Mouse (Mus musculus) left cerebral cortex, postnatal 4 days (tissue): ENCODE data around the gene Tbx15. TPM values are rescaled to one million over a fixed set of nuclear protein-coding genes. Genes with fewer than 3 reads are reported as not detected.

Experiments used
- DNase-seq: peaks from one replicate; pipeline ENCODE4 v3.0.0-alpha.2; 2022
- intact Hi-C: fragments of 180-260 bp; cut with DNase I; formaldehyde crosslinking; loops from one replicate; pipeline ENCODE4 v1.15.1; 2025
- total RNA-seq, 2 experiments: library from RNA; stranded (reverse); gene quantifications; 2 replicates each; pipeline ENCODE4 v1.2.3; 2021

The Tbx15 gene
- total RNA-seq, 2 experiments from 2014 or later, result 1.8 to 2.0 TPM

GRCm38 (mm10) chr3:99247996-99248801 is 8.0 kb downstream of the Tbx15 start:
- DNase-seq, result no peak
- intact Hi-C loops, result loop anchor here (10.0 kb wide), 1 partner anchor 353 kb away; the partner anchor contains the start of gene Hao2

- DNase-seq, result no peak
- intact Hi-C loops, result loop anchor here (10.0 kb wide), 1 partner anchor 354 kb away; the partner anchor contains the start of gene Hao2
Observed at GRCm38 (mm10) chr3:99248831-99249550, 8.8 kb downstream of the Tbx15 start.

GRCm38 (mm10) chr3:99249551-99249870 is 9.3 kb downstream of the Tbx15 start:
- DNase-seq, result no peak
- intact Hi-C loops, result loop anchor here (10.0 kb wide), 1 partner anchor 355 kb away; the partner anchor contains the start of gene Hao2

- DNase-seq, result no peak
- intact Hi-C loops, result loop anchor here (5.0 to 10.0 kb wide), 3 partner anchors 335 to 687 kb away; partner anchors contain the start of gene Hao2
Observed at GRCm38 (mm10) chr3:99249906-99250305, 9.7 kb downstream of the Tbx15 start.

GRCm38 (mm10) chr3:99251271-99252165 is 11.3 kb downstream of the Tbx15 start:
- DNase-seq, result no peak
- intact Hi-C loops, result loop anchor here (5.0 to 10.0 kb wide), 2 partner anchors 337 to 686 kb away; no protein-coding TSS in a partner anchor

GRCm38 (mm10) chr3:99252461-99253091 is 12.4 kb downstream of the Tbx15 start:
- intact Hi-C loops, result loop anchor here (5.0 to 10.0 kb wide), 2 partner anchors 338 to 685 kb away; no protein-coding TSS in a partner anchor
- DNase-seq, result no peak

- intact Hi-C loops, result loop anchor here (5.0 to 10.0 kb wide), 2 partner anchors 338 to 684 kb away; no protein-coding TSS in a partner anchor
- DNase-seq, result no peak
Observed at GRCm38 (mm10) chr3:99253092-99253488, 12.9 kb downstream of the Tbx15 start.

- intact Hi-C loops, result loop anchor here (5.0 to 10.0 kb wide), 2 partner anchors 339 to 684 kb away; no protein-coding TSS in a partner anchor
- DNase-seq, result peak; percentile 27
Observed at GRCm38 (mm10) chr3:99253497-99254451, 13.6 kb downstream of the Tbx15 start.

- intact Hi-C loops, result loop anchor here (5.0 to 10.0 kb wide), 2 partner anchors 340 to 683 kb away; no protein-coding TSS in a partner anchor
- no peak for DNase-seq
Observed at GRCm38 (mm10) chr3:99254559-99255151, 14.5 kb downstream of the Tbx15 start.

GRCm38 (mm10) chr3:99255411-99256365 is 15.5 kb downstream of the Tbx15 start:
- DNase-seq, result no peak
- intact Hi-C loops, result loop anchor here (10.0 kb wide), 1 partner anchor 341 kb away; no protein-coding TSS in a partner anchor

- no peak for DNase-seq
- intact Hi-C loops, result loop anchor here (10.0 kb wide), 1 partner anchor 342 kb away; no protein-coding TSS in a partner anchor
Observed at GRCm38 (mm10) chr3:99256366-99256750, 16.2 kb downstream of the Tbx15 start.

GRCm38 (mm10) chr3:99256766-99257165 is 16.6 kb downstream of the Tbx15 start:
- peak; percentile 30 for DNase-seq
- intact Hi-C loops, result loop anchor here (10.0 kb wide), 1 partner anchor 342 kb away; no protein-coding TSS in a partner anchor

GRCm38 (mm10) chr3:99257586-99258577 is 17.7 kb downstream of the Tbx15 start:
- no peak for DNase-seq
- intact Hi-C loops, result loop anchor here (10.0 kb wide), 1 partner anchor 343 kb away; no protein-coding TSS in a partner anchor

GRCm38 (mm10) chr3:99259741-99260270 is 19.6 kb downstream of the Tbx15 start:
- intact Hi-C loops, result loop anchor here (10.0 kb wide), 1 partner anchor 345 kb away; no protein-coding TSS in a partner anchor
- DNase-seq, result no peak

- intact Hi-C loops, result no loop called here
Observed at GRCm38 (mm10) chr3:99260395-99260794, 20.2 kb downstream of the Tbx15 start.

More at GRCm38 (mm10) chr3:99260395-99260794, 20.2 kb downstream of the Tbx15 start:
- no peak for DNase-seq
